Comparison of ENCODE assay signal across 13 mouse cellular contexts in the genomic region with DNA sequence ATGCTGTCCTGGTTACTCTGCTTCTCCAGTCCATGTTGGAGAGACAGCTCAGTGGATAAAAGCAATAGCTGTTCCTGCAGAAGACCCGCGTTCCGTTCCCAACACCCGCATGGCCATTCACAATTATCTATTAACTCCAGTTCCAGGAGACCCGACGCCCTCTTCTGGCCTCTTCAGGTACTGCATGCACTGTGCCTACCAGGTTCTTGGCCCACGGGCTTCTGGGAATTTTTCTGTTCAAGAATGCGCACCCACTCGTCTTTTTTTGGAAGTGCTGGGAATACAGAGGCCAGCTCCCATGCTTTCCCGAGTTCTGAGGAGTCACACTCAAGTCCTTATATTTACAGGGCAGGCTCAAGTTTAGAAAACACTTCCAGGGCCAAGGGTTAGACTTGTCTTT.
A peak's percentile ranks its signal among the peaks of the same experiment; 100 is the strongest.
DNase-seq lines count a peak whose midpoint lies in the region; ATAC-seq and TF ChIP-seq lines count a peak whose summit lies in the region.
"Had no signal": no experiment of that assay in that cellular context is flagged by ENCODE, and none has a peak within 500 bp of the region (broad histone marks: within the 10 kb centered on the region; RNA-seq: fewer than 3 reads in every experiment).

No protein-coding gene starts in this region.

- TF ChIP-seq CTCF in heart, postnatal 0 days (IDR thresholded peaks at IDR 0.05; ENCODE audit: low read depth) = peak; percentile 24; the same call in 1 of the 2 replicates
- TF ChIP-seq CTCF in lung, embryonic 14.5 days (IDR thresholded peaks at IDR 0.05; ENCODE audit: low read depth) = peak; percentile 67

- no peak for ATAC-seq in heart, postnatal 0 days (ENCODE audit: insufficient read depth, low read depth)
- no peak for ATAC-seq in lung, embryonic 14.5 days (ENCODE audit: insufficient read depth)

- H3K9me3 ChIP-seq in heart, postnatal 0 days (replicated peaks; ENCODE audit: control insufficient read depth, low read length) = no peaks in the 10 kb centered on the region
- no peaks in the 10 kb centered on the region for H3K9me3 ChIP-seq in heart, embryonic 10.5 days
- no peaks in the 10 kb centered on the region for H3K9me3 ChIP-seq in lung, embryonic 14.5 days (ENCODE audit: low read depth, low read length)
- H3K9me3 ChIP-seq: forebrain, embryonic 10.5 days had no signal

- H3K9ac ChIP-seq in heart, postnatal 0 days (replicated peaks; ENCODE audit: low read depth, low read length) = no peak overlapping the region
- no peak overlapping the region for H3K9ac ChIP-seq in lung, embryonic 14.5 days
- H3K9ac ChIP-seq: limb, embryonic 12.5 days had no signal

- no peak overlapping the region for H3K27ac ChIP-seq in heart, postnatal 0 days (ENCODE audit: low read depth)
- no peak overlapping the region for H3K27ac ChIP-seq in heart, embryonic 10.5 days
- H3K27ac ChIP-seq in lung, embryonic 14.5 days (ENCODE audit: low read depth) = no peak overlapping the region
- H3K27ac ChIP-seq: forebrain, embryonic 10.5 days; limb, embryonic 12.5 days had no signal

- no peaks in the 10 kb centered on the region for H3K36me3 ChIP-seq in heart, postnatal 0 days (replicated peaks; ENCODE audit: control insufficient read depth, insufficient read depth, low read length)
- H3K36me3 ChIP-seq in heart, embryonic 10.5 days = no peaks in the 10 kb centered on the region
- no peaks in the 10 kb centered on the region for H3K36me3 ChIP-seq in lung, embryonic 14.5 days (ENCODE audit: insufficient read depth)
- H3K36me3 ChIP-seq: forebrain, embryonic 10.5 days; limb, embryonic 12.5 days had no signal

- DNase-seq in heart, postnatal 0 days (ENCODE audit: low spot score) = no peak
- DNase-seq in heart, embryonic 10.5 days (ENCODE audit: low spot score) = no peak
- peak; percentile 19 for DNase-seq in right cerebral cortex, postnatal 14 days
- no peak for DNase-seq in right cerebral cortex, postnatal 36 days (ENCODE audit: low spot score in 2 of 2)
- DNase-seq in lung, embryonic 14.5 days = peak; percentile 52
- no peak for DNase-seq in embryo, embryonic 10.5 days (ENCODE audit: low spot score)
- DNase-seq in spleen, adult 12 weeks (ENCODE audit: low spot score) = no peak
- DNase-seq in right cerebral cortex, postnatal 4 days = no peak
- DNase-seq: cerebellum, adult 11-12 months; right cerebral cortex, postnatal 25 days; thymus, adult 18-20 months had no signal

- peaks cover 36% of the 10 kb centered on the region for H3K27me3 ChIP-seq in heart, postnatal 0 days (ENCODE audit: control insufficient read depth, insufficient read depth, low read length)
- H3K27me3 ChIP-seq in heart, embryonic 10.5 days (ENCODE audit: insufficient read depth, poor library complexity, severe bottlenecking) = peaks cover 50% of the 10 kb centered on the region
- 0 out of 2 replicates have a peak, but pooled peaks cover 3% of the 10 kb centered on the region for H3K27me3 ChIP-seq in lung, embryonic 14.5 days (ENCODE audit: insufficient read depth, low read length)

- no peak for TF ChIP-seq EP300 in heart, postnatal 0 days (IDR thresholded peaks at IDR 0.05; ENCODE audit: low read depth)

- H3K4me2 ChIP-seq in heart, postnatal 0 days (ENCODE audit: low read depth, low read length) = no peak overlapping the region
- H3K4me2 ChIP-seq in lung, embryonic 14.5 days = no peak overlapping the region
- H3K4me2 ChIP-seq: limb, embryonic 12.5 days had no signal

- 74% methylated on average over 10 of the region's 10 CpGs for WGBS in heart, postnatal 0 days
- WGBS in heart, embryonic 10.5 days = 71% methylated on average over 10 of the region's 10 CpGs
- 66% methylated on average over 10 of the region's 10 CpGs for WGBS in lung, embryonic 14.5 days

- H3K4me3 ChIP-seq in heart, postnatal 0 days (ENCODE audit: low read depth, low read length) = no peak overlapping the region
- no peak overlapping the region for H3K4me3 ChIP-seq in heart, embryonic 10.5 days
- H3K4me3 ChIP-seq in lung, embryonic 14.5 days (ENCODE audit: low read depth, low read length) = no peak overlapping the region
- H3K4me3 ChIP-seq: forebrain, embryonic 10.5 days; limb, embryonic 12.5 days had no signal

- no peaks in the 10 kb centered on the region for H3K4me1 ChIP-seq in heart, postnatal 0 days (ENCODE audit: control insufficient read depth, insufficient read depth)
- peaks cover 18% of the 10 kb centered on the region for H3K4me1 ChIP-seq in heart, embryonic 10.5 days
- peaks cover 5% of the 10 kb centered on the region for H3K4me1 ChIP-seq in lung, embryonic 14.5 days (ENCODE audit: insufficient read depth)

Comparison
In these comparisons a context has a peak if more than half of its experiments do, and no peak if none do; other contexts are left out.
1. DNase-seq: peak in right cerebral cortex, postnatal 14 days (single experiment) and lung, embryonic 14.5 days (single experiment); none in heart, postnatal 0 days (single experiment), heart, embryonic 10.5 days (single experiment), right cerebral cortex, postnatal 36 days (0 of 2), embryo, embryonic 10.5 days (single experiment), spleen, adult 12 weeks (single experiment) and right cerebral cortex, postnatal 4 days (single experiment).